Mouse (Mus musculus): ENCODE measurements around the gene Kcnj12.

DNA sequence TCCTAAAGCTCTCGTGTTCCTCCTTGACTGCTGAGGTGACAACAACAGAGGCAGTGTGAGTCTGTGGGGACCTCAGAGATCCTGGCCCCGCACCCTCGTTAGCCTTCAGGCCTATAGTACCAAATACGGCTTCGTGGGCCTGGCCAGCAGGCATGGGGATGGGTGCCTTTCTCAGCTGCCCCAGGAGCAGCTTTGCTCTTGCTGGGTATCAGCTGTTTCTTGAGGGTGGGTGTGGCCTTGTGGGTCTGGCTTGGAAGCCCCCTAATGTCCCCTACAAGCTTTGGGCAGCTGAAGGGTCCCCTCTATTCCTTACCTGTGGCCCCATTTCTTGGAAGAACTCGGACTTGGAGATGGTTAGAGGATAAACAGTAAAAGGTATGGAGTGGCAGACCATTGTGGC is 4.0 kb downstream of the Kcnj12 start:
- TF ChIP-seq CTCF (IDR thresholded peaks at IDR 0.05; ENCODE audit: low read depth) (no peak), EP300 (optimal IDR thresholded peaks at IDR 0.05) (no peak)

Data from stomach, postnatal 0 days (tissue).